Mouse (Mus musculus): ENCODE measurements around the gene Slit3.

Gene Slit3

GRCm38 (mm10) chr11:35120894-35121610 lies at the start of gene Slit3:
Slit3 (plus strand) TSS chr11:35121224.
- no peak for DNase-seq (ENCODE audit: low read depth, low spot score)

GRCm38 (mm10) chr11:35071451-35071850 lies 49.6 kb upstream of the Slit3 start:
- no peak for DNase-seq (ENCODE audit: low read depth, low spot score)

- DNase-seq (ENCODE audit: low read depth, low spot score): no peak
Measured at GRCm38 (mm10) chr11:35075411-35075810, 45.6 kb upstream of the Slit3 start.

GRCm38 (mm10) chr11:35080451-35081125 lies 40.4 kb upstream of the Slit3 start:
- DNase-seq (ENCODE audit: low read depth, low spot score): no peak

GRCm38 (mm10) chr11:35082297-35082696 lies 38.7 kb upstream of the Slit3 start:
- DNase-seq (ENCODE audit: low read depth, low spot score): no peak

GRCm38 (mm10) chr11:35083049-35083448 lies 38.0 kb upstream of the Slit3 start:
- no peak for DNase-seq (ENCODE audit: low read depth, low spot score)

GRCm38 (mm10) chr11:35085351-35085750 lies 35.7 kb upstream of the Slit3 start:
- DNase-seq (ENCODE audit: low read depth, low spot score): no peak

- no peak for DNase-seq (ENCODE audit: low read depth, low spot score)
Measured at GRCm38 (mm10) chr11:35086029-35086428, 35.0 kb upstream of the Slit3 start.

GRCm38 (mm10) chr11:35087454-35087853 lies 33.6 kb upstream of the Slit3 start:
- DNase-seq (ENCODE audit: low read depth, low spot score): no peak

- no peak for DNase-seq (ENCODE audit: low read depth, low spot score)
Measured at GRCm38 (mm10) chr11:35088136-35088535, 32.9 kb upstream of the Slit3 start.

- no peak for DNase-seq (ENCODE audit: low read depth, low spot score)
Measured at GRCm38 (mm10) chr11:35090629-35091335, 30.2 kb upstream of the Slit3 start.

- no peak for DNase-seq (ENCODE audit: low read depth, low spot score)
Measured at GRCm38 (mm10) chr11:35096538-35096937, 24.5 kb upstream of the Slit3 start.

- no peak for DNase-seq (ENCODE audit: low read depth, low spot score)
Measured at GRCm38 (mm10) chr11:35109781-35110180, 11.2 kb upstream of the Slit3 start.

- DNase-seq (ENCODE audit: low read depth, low spot score): no peak
Measured at GRCm38 (mm10) chr11:35110784-35111183, 10.2 kb upstream of the Slit3 start.

- DNase-seq (ENCODE audit: low read depth, low spot score): no peak
Measured at GRCm38 (mm10) chr11:35113290-35113689, 7.7 kb upstream of the Slit3 start.

- no peak for DNase-seq (ENCODE audit: low read depth, low spot score)
Measured at GRCm38 (mm10) chr11:35116436-35116835, 4.6 kb upstream of the Slit3 start.

- no peak for DNase-seq (ENCODE audit: low read depth, low spot score)
Measured at GRCm38 (mm10) chr11:35117871-35118270, 3.2 kb upstream of the Slit3 start.

- no peak for DNase-seq (ENCODE audit: low read depth, low spot score)
Measured at GRCm38 (mm10) chr11:35118731-35119130, 2.3 kb upstream of the Slit3 start.

- DNase-seq (ENCODE audit: low read depth, low spot score): peak; percentile 6
Measured at GRCm38 (mm10) chr11:35119360-35119759, 1.7 kb upstream of the Slit3 start.

GRCm38 (mm10) chr11:35120076-35120475 lies 948 bp upstream of the Slit3 start:
- no peak for DNase-seq (ENCODE audit: low read depth, low spot score)

- no peak for DNase-seq (ENCODE audit: low read depth, low spot score)
Measured at GRCm38 (mm10) chr11:35121611-35121959, 561 bp downstream of the Slit3 start.

- no peak for DNase-seq (ENCODE audit: low read depth, low spot score)
Measured at GRCm38 (mm10) chr11:35122091-35122811, 1.2 kb downstream of the Slit3 start.

Measured in retina, adult 2 months (tissue).